Mouse (Mus musculus): Measurements from ENCODE around the gene Adam6a.
"Not testable (repeated sequence)": the region's sequence is repeated elsewhere in the genome, so short reads cannot be mapped to it uniquely, and the experiment has no call there.

Gene Adam6a

GRCm38 (mm10) chr12:113543608-113544007 is at the start of gene Adam6a:
Gene Adam6a, plus strand, starts transcription at chr12:113543908.
- DNase-seq, result not testable (repeated sequence)

- DNase-seq, result no peak
These were observed 17.8 kb upstream of the Adam6a start for GRCm38 (mm10) chr12:113525901-113526300.

GRCm38 (mm10) chr12:113578241-113578640 is 34.5 kb downstream of the Adam6a start:
- DNase-seq, result peak; percentile 64

GRCm38 (mm10) chr12:113588001-113588400 is 44.3 kb downstream of the Adam6a start:
- peak; percentile 22 for DNase-seq

Measured in thymus, postnatal 14 days (tissue).